Mouse (Mus musculus): ENCODE results near the gene Inpp4a.

DNA sequence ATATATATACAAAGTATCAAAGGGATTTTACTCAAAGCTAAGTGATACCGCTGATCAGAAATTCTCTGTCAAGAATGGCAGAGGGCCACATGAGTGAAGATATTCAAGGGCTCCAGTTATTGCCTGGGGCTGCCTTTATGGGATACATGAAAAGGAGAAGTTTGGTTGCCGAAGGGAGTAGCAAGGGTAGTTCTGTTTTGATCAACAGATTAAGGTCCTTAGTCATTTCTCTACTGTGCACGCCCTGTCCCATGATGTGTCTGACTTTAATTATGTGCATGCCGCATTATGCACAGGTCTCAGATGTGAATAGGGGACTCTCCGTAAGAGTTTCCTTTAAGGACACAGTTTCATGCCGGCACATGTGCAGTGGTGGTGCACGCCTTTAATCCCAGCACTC is 157.9 kb downstream of the Inpp4a start:
- TF ChIP-seq CTCF (IDR thresholded peaks at IDR 0.05; ENCODE audit: low read depth, low read length) (no peak), TAL1 (conservative IDR thresholded peaks at IDR 0.05; ENCODE audit: low read depth, low read length) (no peak), GATA1 (IDR thresholded peaks at IDR 0.05; ENCODE audit: borderline replicate concordance, low read length) (no peak)
